In genomic region chr5:102419089-102419488, GRCm38 (mm10) we compare ENCODE assay signal across 9 mouse cellular contexts.
DNase-seq lines count a peak whose midpoint lies in the region; ATAC-seq lines count a peak whose summit lies in the region.
"Had no signal": no experiment of that assay in that cellular context is flagged by ENCODE, and none has a peak within 500 bp of the region (broad histone marks: within the 10 kb centered on the region; RNA-seq: fewer than 3 reads in every experiment).

No protein-coding gene starts in this region.

- H3K4me1 ChIP-seq in kidney, embryonic 16.5 days (ENCODE audit: insufficient read depth, low read length), result no peaks in the 10 kb centered on the region
- no peaks in the 10 kb centered on the region for H3K4me1 ChIP-seq in embryonic facial prominence, embryonic 10.5 days

- peak; percentile 59 for DNase-seq in kidney, adult 9 months
- DNase-seq in R1 (ENCODE audit: low read depth, low spot score), result peak; percentile 65
- DNase-seq in embryonic facial prominence, embryonic 10.5 days (ENCODE audit: low spot score), result peak; percentile 29
- peak; percentile 54 for DNase-seq in mesoderm, embryonic 11.5 days (ENCODE audit: low read depth, low spot score)
- DNase-seq in urinary bladder, postnatal 4 days (ENCODE audit: low spot score in 2 of 2), result no peak
- no peak for DNase-seq in gastrocnemius, postnatal 14 days
- no peak for DNase-seq in testis, postnatal 10 days (ENCODE audit: low spot score)

- H3K4me3 ChIP-seq in kidney, embryonic 16.5 days (ENCODE audit: low read length), result no peak overlapping the region
- H3K4me3 ChIP-seq in embryonic facial prominence, embryonic 10.5 days, result no peak overlapping the region
- H3K4me3 ChIP-seq: erythroblast, embryonic 14.5 days had no signal

- H3K9ac ChIP-seq in kidney, embryonic 16.5 days (replicated peaks; ENCODE audit: low read length), result no peak overlapping the region

- ATAC-seq in kidney, embryonic 16.5 days (ENCODE audit: low FRiP score, low TSS enrichment), result no peak

- no peaks in the 10 kb centered on the region for H3K27me3 ChIP-seq in kidney, embryonic 16.5 days (ENCODE audit: insufficient read depth, low read length)
- H3K27me3 ChIP-seq in embryonic facial prominence, embryonic 10.5 days (replicated peaks; ENCODE audit: low read depth, poor library complexity, severe bottlenecking), result no peaks in the 10 kb centered on the region

- H3K9me3 ChIP-seq in kidney, embryonic 16.5 days (ENCODE audit: low read length), result no peaks in the 10 kb centered on the region
- no peaks in the 10 kb centered on the region for H3K9me3 ChIP-seq in embryonic facial prominence, embryonic 10.5 days

- H3K4me2 ChIP-seq in kidney, embryonic 16.5 days (replicated peaks; ENCODE audit: low read depth, low read length), result no peak overlapping the region

- 29% methylated on average over 1 of the region's 1 CpGs for WGBS in kidney, embryonic 16.5 days
- 31% methylated on average over 1 of the region's 1 CpGs for WGBS in embryonic facial prominence, embryonic 10.5 days

- no peaks in the 10 kb centered on the region for H3K36me3 ChIP-seq in kidney, embryonic 16.5 days (ENCODE audit: insufficient read depth, low read length)
- H3K36me3 ChIP-seq in embryonic facial prominence, embryonic 10.5 days (replicated peaks), result no peaks in the 10 kb centered on the region

- H3K27ac ChIP-seq in kidney, embryonic 16.5 days (ENCODE audit: low read length), result no peak overlapping the region
- H3K27ac ChIP-seq in embryonic facial prominence, embryonic 10.5 days (replicated peaks), result no peak overlapping the region

- intact Hi-C loops in gastrocnemius, postnatal 14 days (cut with DNase I; ENCODE audit: low total_unique reads), result no loop called here

Comparison
In these comparisons a context has a peak if more than half of its experiments do, and no peak if none do; other contexts are left out.
1. DNase-seq: peak in kidney, adult 9 months (single experiment), R1 (single experiment), embryonic facial prominence, embryonic 10.5 days (single experiment) and mesoderm, embryonic 11.5 days (single experiment); none in urinary bladder, postnatal 4 days (0 of 2), gastrocnemius, postnatal 14 days (single experiment) and testis, postnatal 10 days (single experiment).